Mouse (Mus musculus): Measurements from ENCODE around the gene Stab1. TPM values are rescaled to one million over a fixed set of nuclear protein-coding genes. Genes with fewer than 3 reads are reported as not detected.

The Stab1 gene
- polyA plus RNA-seq, 1 experiment, result 17.0 TPM

- no peak overlapping the region for H3K4me3 ChIP-seq (ENCODE audit: insufficient read depth, low read length)
- no peak for TF ChIP-seq CTCF (IDR thresholded peaks at IDR 0.05; ENCODE audit: extremely low read depth, insufficient read depth, low read length)
- TF ChIP-seq POLR2A (IDR thresholded peaks at IDR 0.05; ENCODE audit: extremely low read depth, insufficient read depth, low read length), result no peak
- H3K27ac ChIP-seq (ENCODE audit: insufficient read depth, low read length), result no peak overlapping the region
- peaks cover 6% of the 10 kb centered on the region; the same call in 1 of the 2 replicates for H3K4me1 ChIP-seq (ENCODE audit: control insufficient read depth, insufficient read depth, low read length)
Measured at GRCm38 (mm10) chr14:31197547-31198516, 29.4 kb upstream of the Stab1 start.

- Histone ChIP-seq H3K4me3 (ENCODE audit: insufficient read depth, low read length) (no peak overlapping the region), H3K27ac (ENCODE audit: insufficient read depth, low read length) (no peak overlapping the region), H3K4me1 (ENCODE audit: control insufficient read depth, insufficient read depth, low read length) (peaks cover 6% of the 10 kb centered on the region; the same call in 1 of the 2 replicates)
- TF ChIP-seq POLR2A (IDR thresholded peaks at IDR 0.05; ENCODE audit: extremely low read depth, insufficient read depth, low read length) (no peak), CTCF (IDR thresholded peaks at IDR 0.05; ENCODE audit: extremely low read depth, insufficient read depth, low read length) (peak; percentile 52)
Measured at GRCm38 (mm10) chr14:31195968-31196367, 27.5 kb upstream of the Stab1 start.

- no peak overlapping the region for H3K27ac ChIP-seq (ENCODE audit: insufficient read depth, low read length)
- no peak for TF ChIP-seq POLR2A (IDR thresholded peaks at IDR 0.05; ENCODE audit: extremely low read depth, insufficient read depth, low read length)
- TF ChIP-seq CTCF (IDR thresholded peaks at IDR 0.05; ENCODE audit: extremely low read depth, insufficient read depth, low read length), result no peak
- peaks cover 6% of the 10 kb centered on the region; the same call in 1 of the 2 replicates for H3K4me1 ChIP-seq (ENCODE audit: control insufficient read depth, insufficient read depth, low read length)
- no peak overlapping the region for H3K4me3 ChIP-seq (ENCODE audit: insufficient read depth, low read length)
Measured at GRCm38 (mm10) chr14:31195521-31195920, 27.1 kb upstream of the Stab1 start.

GRCm38 (mm10) chr14:31194891-31195513 lies 26.6 kb upstream of the Stab1 start:
- no peak overlapping the region for H3K27ac ChIP-seq (ENCODE audit: insufficient read depth, low read length)

GRCm38 (mm10) chr14:31194441-31194840 lies 26.0 kb upstream of the Stab1 start:
- H3K27ac ChIP-seq (ENCODE audit: insufficient read depth, low read length), result no peak overlapping the region
- TF ChIP-seq CTCF (IDR thresholded peaks at IDR 0.05; ENCODE audit: extremely low read depth, insufficient read depth, low read length) (no peak), POLR2A (IDR thresholded peaks at IDR 0.05; ENCODE audit: extremely low read depth, insufficient read depth, low read length) (no peak)
- H3K4me3 ChIP-seq (ENCODE audit: insufficient read depth, low read length), result no peak overlapping the region
- peaks cover 6% of the 10 kb centered on the region; the same call in 1 of the 2 replicates for H3K4me1 ChIP-seq (ENCODE audit: control insufficient read depth, insufficient read depth, low read length)

More at GRCm38 (mm10) chr14:31194891-31195513, 26.6 kb upstream of the Stab1 start:
- no peak overlapping the region for H3K4me3 ChIP-seq (ENCODE audit: insufficient read depth, low read length)
- TF ChIP-seq POLR2A (IDR thresholded peaks at IDR 0.05; ENCODE audit: extremely low read depth, insufficient read depth, low read length) (no peak), CTCF (IDR thresholded peaks at IDR 0.05; ENCODE audit: extremely low read depth, insufficient read depth, low read length) (no peak)
- H3K4me1 ChIP-seq (ENCODE audit: control insufficient read depth, insufficient read depth, low read length), result peaks cover 6% of the 10 kb centered on the region; the same call in 1 of the 2 replicates

GRCm38 (mm10) chr14:31193791-31194190 lies 25.4 kb upstream of the Stab1 start:
- Histone ChIP-seq H3K27ac (ENCODE audit: insufficient read depth, low read length) (no peak overlapping the region), H3K4me3 (ENCODE audit: insufficient read depth, low read length) (no peak overlapping the region)
- TF ChIP-seq POLR2A (IDR thresholded peaks at IDR 0.05; ENCODE audit: extremely low read depth, insufficient read depth, low read length) (no peak), CTCF (IDR thresholded peaks at IDR 0.05; ENCODE audit: extremely low read depth, insufficient read depth, low read length) (no peak)

GRCm38 (mm10) chr14:31191936-31192335 lies 23.5 kb upstream of the Stab1 start:
- TF ChIP-seq CTCF (IDR thresholded peaks at IDR 0.05; ENCODE audit: extremely low read depth, insufficient read depth, low read length) (no peak), POLR2A (IDR thresholded peaks at IDR 0.05; ENCODE audit: extremely low read depth, insufficient read depth, low read length) (no peak)
- H3K4me3 ChIP-seq (ENCODE audit: insufficient read depth, low read length), result no peak overlapping the region
- H3K4me1 ChIP-seq (ENCODE audit: control insufficient read depth, insufficient read depth, low read length), result peaks cover 6% of the 10 kb centered on the region; the same call in 1 of the 2 replicates
- no peak overlapping the region for H3K27ac ChIP-seq (ENCODE audit: insufficient read depth, low read length)

More at GRCm38 (mm10) chr14:31193791-31194190, 25.4 kb upstream of the Stab1 start:
- H3K4me1 ChIP-seq (ENCODE audit: control insufficient read depth, insufficient read depth, low read length), result peaks cover 4% of the 10 kb centered on the region; the same call in 1 of the 2 replicates

- TF ChIP-seq CTCF (IDR thresholded peaks at IDR 0.05; ENCODE audit: extremely low read depth, insufficient read depth, low read length) (no peak), POLR2A (IDR thresholded peaks at IDR 0.05; ENCODE audit: extremely low read depth, insufficient read depth, low read length) (no peak)
- H3K4me3 ChIP-seq (ENCODE audit: insufficient read depth, low read length), result no peak overlapping the region
- H3K27ac ChIP-seq (ENCODE audit: insufficient read depth, low read length), result no peak overlapping the region
- peaks cover 1% of the 10 kb centered on the region; the same call in 1 of the 2 replicates for H3K4me1 ChIP-seq (ENCODE audit: control insufficient read depth, insufficient read depth, low read length)
Measured at GRCm38 (mm10) chr14:31189348-31189747, 20.9 kb upstream of the Stab1 start.

- no peak overlapping the region for H3K4me3 ChIP-seq (ENCODE audit: insufficient read depth, low read length)
- H3K4me1 ChIP-seq (ENCODE audit: control insufficient read depth, insufficient read depth, low read length), result 0 out of 2 replicates have a peak, but pooled peaks cover 1% of the 10 kb centered on the region
- H3K27ac ChIP-seq (ENCODE audit: insufficient read depth, low read length), result no peak overlapping the region
- TF ChIP-seq POLR2A (IDR thresholded peaks at IDR 0.05; ENCODE audit: extremely low read depth, insufficient read depth, low read length) (no peak), CTCF (IDR thresholded peaks at IDR 0.05; ENCODE audit: extremely low read depth, insufficient read depth, low read length) (no peak)
Measured at GRCm38 (mm10) chr14:31188771-31189181, 20.3 kb upstream of the Stab1 start.

All from cortical plate, adult 2 months (tissue).